Mouse (Mus musculus) ES-E14 (cell line): Measurements from ENCODE around the gene Sds. TPM values are rescaled to one million over a fixed set of nuclear protein-coding genes. Genes with fewer than 3 reads are reported as not detected.

Source experiments
- DNase-seq: peaks from one replicate; pipeline ENCODE4 v3.0.0-alpha.2; 2013; ENCODE audit warnings: low read depth, low spot score
- H3K27ac ChIP-seq: 2 replicates; pipeline ENCODE4 v1.5.1; 2012; ENCODE audit warnings: low read depth, mild to moderate bottlenecking, low read length, moderate library complexity, mixed read lengths; ENCODE audit not compliant: poor library complexity, insufficient read depth, severe bottlenecking
- H3K36me3 ChIP-seq: 2 replicates; pipeline ENCODE4 v1.6.1; 2012; ENCODE audit warnings: mild to moderate bottlenecking, low read length, moderate library complexity, mixed read lengths; ENCODE audit not compliant: control insufficient read depth, poor library complexity, insufficient read depth, severe bottlenecking
- H3K4me1 ChIP-seq, 2 experiments: fragments of 150-350 bp in 1 of 2; sonication (generic) in 1 of 2; 2 replicates each; pipeline ENCODE4 v1.6.1; 2012; ENCODE audit warnings: low read length in 2 of 2, mild to moderate bottlenecking in 1 of 2, mixed read lengths in 1 of 2; ENCODE audit not compliant: control insufficient read depth in 2 of 2, insufficient read depth in 2 of 2, poor library complexity in 1 of 2
- H3K4me3 ChIP-seq, 2 experiments: fragments of 150-350 bp in 1 of 2; sonication (generic) in 1 of 2; 2 replicates each; pipeline ENCODE4 v1.5.1; 2012; ENCODE audit warnings: low read length in 2 of 2, low read depth in 1 of 2, mild to moderate bottlenecking in 1 of 2, mixed read lengths in 1 of 2; ENCODE audit not compliant: insufficient read depth in 1 of 2, poor library complexity in 1 of 2, severe bottlenecking in 1 of 2
- H3K9ac ChIP-seq: 2 replicates; pipeline ENCODE4 v1.6.1; 2012; ENCODE audit warnings: low read depth, mild to moderate bottlenecking, low read length, mixed read lengths; ENCODE audit not compliant: poor library complexity, insufficient read depth, severe bottlenecking
- H3K9me3 ChIP-seq: fragments of 150-350 bp; sonication (generic); 2 replicates; pipeline ENCODE4 v1.6.1; 2012; ENCODE audit warnings: low read depth, mild to moderate bottlenecking, low read length; ENCODE audit not compliant: control insufficient read depth, insufficient read depth
- CHD2 ChIP-seq: IDR thresholded peaks from 2 replicates; pipeline ENCODE4 v1.6.1; 2014; ENCODE audit warnings: mild to moderate bottlenecking, low read depth, low read length, inconsistent platforms
- HCFC1 ChIP-seq: IDR thresholded peaks from 2 replicates; pipeline ENCODE4 v1.6.1; 2012; ENCODE audit warnings: low read length, inconsistent platforms, borderline replicate concordance; ENCODE audit not compliant: insufficient read depth
- MAFK ChIP-seq: IDR thresholded peaks from 2 replicates; pipeline ENCODE4 v1.6.1; 2014; ENCODE audit warnings: mild to moderate bottlenecking, low read depth, low read length, inconsistent platforms; ENCODE audit not compliant: insufficient read depth
- ZC3H11A ChIP-seq: IDR thresholded peaks from 2 replicates; pipeline ENCODE4 v1.6.1; 2012; ENCODE audit warnings: low read depth, mild to moderate bottlenecking, inconsistent platforms, low read length, borderline replicate concordance
- ZNF384 ChIP-seq: IDR thresholded peaks from 2 replicates; pipeline ENCODE4 v1.6.1; 2012; ENCODE audit warnings: low read depth, low read length, inconsistent platforms
- in situ Hi-C, 2 experiments: fragments of 600-800 bp; cut with MboI; formaldehyde crosslinking; loops; one replicate each; pipeline ENCODE4 v1.15.1; 2025; ENCODE audit warnings: low sequenced_read_pairs in 2 of 2, inconsistent platforms in 1 of 2; ENCODE audit not compliant: unreplicated experiment in 2 of 2
- total RNA-seq: library from RNA; depleted of rRNA; stranded (reverse); fragments of 300-350 nt; gene quantifications from 2 replicates; pipeline ENCODE4 v1.2.3, GENCODE M21; 2012; rRNA removed

Sds gene
- total RNA-seq, 1 experiment = 0.22 TPM

DNA sequence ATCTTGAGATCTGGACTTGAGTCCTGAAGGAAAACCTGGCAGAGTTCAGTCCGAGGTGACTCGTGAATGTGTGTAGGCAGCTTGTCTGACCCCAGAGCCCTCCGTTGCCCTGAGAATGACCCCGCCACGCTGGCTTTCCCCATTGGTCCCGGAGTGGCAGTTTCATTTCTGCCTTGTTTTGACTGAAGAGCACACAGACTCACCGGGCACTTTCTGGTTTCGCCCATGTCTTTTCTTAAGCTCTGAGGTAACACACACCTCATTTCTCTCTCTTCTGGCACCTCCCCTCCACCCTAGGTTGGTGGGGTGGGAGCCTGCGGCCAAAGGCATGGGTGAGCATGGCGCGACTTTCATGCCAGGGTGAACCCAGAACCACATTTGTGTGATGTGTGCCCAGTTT is 50.0 kb downstream of the Sds start:
- no peaks in the 10 kb centered on the region for H3K9me3 ChIP-seq
- TF ChIP-seq ZC3H11A (no peak), CHD2 (no peak), HCFC1 (no peak), ZNF384 (no peak), MAFK (no peak)
- H3K36me3 ChIP-seq = peaks cover 22% of the 10 kb centered on the region
- H3K4me3 ChIP-seq = no peak overlapping the region
- in situ Hi-C loops = no loop called here
- no peak overlapping the region for H3K27ac ChIP-seq
- H3K9ac ChIP-seq = peak overlapping the region; percentile 61; the same call in 1 of the 2 replicates
- DNase-seq = no peak
- H3K4me1 ChIP-seq = peaks cover 5 to 18% of the 10 kb centered on the region in 2 experiments; a peak in 2 of 4 replicates

DNA sequence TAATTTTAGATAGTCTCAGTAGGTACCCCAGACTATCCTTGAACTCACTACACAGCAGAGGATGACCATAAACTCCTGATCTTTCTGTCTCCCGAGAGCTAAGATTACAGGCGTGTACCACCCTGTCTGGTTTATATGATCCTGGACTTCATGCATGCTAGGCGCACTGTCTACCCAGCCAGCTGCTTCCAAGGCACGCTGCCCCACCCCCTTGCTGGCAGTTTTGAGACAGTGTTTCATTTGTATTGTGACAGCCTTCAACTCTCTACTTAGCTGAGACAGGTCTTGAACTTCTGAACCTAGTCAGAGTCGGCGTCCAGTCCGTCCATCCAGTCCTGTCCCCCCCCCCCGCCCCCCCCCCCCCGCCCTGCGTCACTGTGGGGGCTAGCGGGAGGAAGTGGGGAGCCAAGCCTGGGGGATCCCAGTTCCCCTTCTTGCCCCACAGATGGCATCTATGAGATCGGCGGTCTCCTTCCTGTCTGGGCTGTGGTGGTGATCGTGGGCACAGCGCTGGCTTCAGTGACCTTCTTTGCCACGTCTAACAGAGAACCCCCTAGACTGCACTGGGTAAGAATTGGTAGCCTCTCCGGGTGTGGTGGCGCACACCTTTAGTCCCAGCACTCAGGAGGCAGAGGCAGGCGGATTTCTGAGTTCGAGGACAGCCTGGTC is 51.1 kb downstream of the Sds start:
- peaks cover 5 to 18% of the 10 kb centered on the region in 2 experiments; a peak in 2 of 4 replicates for H3K4me1 ChIP-seq
- H3K36me3 ChIP-seq = peaks cover 16% of the 10 kb centered on the region
- H3K9me3 ChIP-seq = no peaks in the 10 kb centered on the region
- no peak overlapping the region for H3K9ac ChIP-seq
- DNase-seq = no peak
- in situ Hi-C loops = no loop called here
- TF ChIP-seq CHD2 (no peak), ZC3H11A (no peak), ZNF384 (no peak), MAFK (no peak), HCFC1 (no peak)
- no peak overlapping the region for H3K27ac ChIP-seq
- H3K4me3 ChIP-seq = no peak overlapping the region

DNA sequence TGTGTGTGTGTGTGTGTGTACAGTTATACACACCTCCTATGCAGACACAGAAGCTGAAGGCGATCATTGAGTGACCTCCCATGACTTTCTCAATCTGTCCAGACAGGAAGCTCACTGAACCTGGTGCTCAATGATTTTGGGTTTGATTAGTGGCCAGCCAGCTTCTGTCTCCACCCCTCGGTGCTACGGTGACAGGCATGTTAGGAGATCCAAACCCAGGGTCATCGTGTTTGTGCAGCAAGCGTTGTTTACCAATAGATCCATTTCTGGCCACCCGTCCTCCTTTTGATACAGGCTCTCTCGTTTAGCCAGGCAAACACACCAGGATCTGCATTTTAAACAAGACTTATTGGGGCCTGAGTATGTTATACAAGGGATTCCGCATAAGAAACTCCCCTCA is 55.3 kb downstream of the Sds start:
- Histone ChIP-seq H3K4me3 (no peak overlapping the region), H3K36me3 (peaks cover 9% of the 10 kb centered on the region), H3K9me3 (no peaks in the 10 kb centered on the region), H3K4me1 (peaks cover 2 to 11% of the 10 kb centered on the region in 2 experiments; a peak in 3 of 4 replicates), H3K27ac (no peak overlapping the region), H3K9ac (no peak overlapping the region)
- DNase-seq = no peak
- in situ Hi-C loops = no loop called here
- TF ChIP-seq CHD2 = no peak
- no peak for TF ChIP-seq MAFK
- no peak for TF ChIP-seq HCFC1
- no peak for TF ChIP-seq ZC3H11A
- no peak for TF ChIP-seq ZNF384

Other genes starting within 250 kb of the Sds start
- gene Lhx5, start 44.8 kb upstream of the Sds start, total RNA-seq = 0.13 and 0.16 TPM in 2 replicates
- gene Sdsl, start 3.7 kb upstream of the Sds start, total RNA-seq = 0.67 TPM in 1 of 2 replicates, not detected in the other
- 35.3 and 59.2 TPM in 2 replicates for gene Plbd2, start 27.1 kb downstream of the Sds start, total RNA-seq
- 20.5 and 34.5 TPM in 2 replicates for gene Slc8b1, start 34.6 kb downstream of the Sds start, total RNA-seq
- gene Tpcn1, start 112.1 kb downstream of the Sds start, total RNA-seq = 14.2 and 14.9 TPM in 2 replicates
- gene Iqcd, start 112.5 kb downstream of the Sds start, total RNA-seq = 0.16 TPM in 1 of 2 replicates, not detected in the other
- 20.6 and 23.7 TPM in 2 replicates for gene Rita1, start 136.1 kb downstream of the Sds start, total RNA-seq
- gene Ddx54, start 136.2 kb downstream of the Sds start, total RNA-seq = 90.7 and 108 TPM in 2 replicates
- gene Cfap73, start 157.7 kb downstream of the Sds start, total RNA-seq = not detected in 2 replicates
- gene Rasal1, start 172.3 kb downstream of the Sds start, total RNA-seq = 3.5 and 6.9 TPM in 2 replicates
- 13.6 and 29.4 TPM in 2 replicates for gene Dtx1, start 235.4 kb downstream of the Sds start, total RNA-seq